Mouse (Mus musculus): ENCODE results near the gene Rsu1.

DNA sequence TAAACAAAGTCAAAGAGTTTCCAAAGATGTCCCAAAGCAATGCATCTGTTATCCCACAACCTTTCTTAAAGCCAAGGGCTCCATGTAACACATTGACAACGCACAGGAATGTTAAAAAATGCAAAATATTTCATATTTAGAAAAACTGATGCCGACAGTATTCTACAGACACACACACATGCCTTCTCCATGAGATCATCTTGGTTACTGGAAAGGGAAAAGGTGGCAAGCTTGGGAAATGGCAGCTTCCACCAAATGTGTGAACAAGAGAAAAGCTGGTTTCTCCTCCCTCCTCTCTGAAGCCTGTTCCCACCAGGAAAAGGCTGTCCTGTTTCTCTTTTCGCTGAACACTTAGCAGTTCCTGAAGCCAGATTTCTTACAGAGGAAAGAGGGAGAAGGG is 232.4 kb downstream of the Rsu1 start:
- TF ChIP-seq CTCF (IDR thresholded peaks at IDR 0.05) (no peak), POLR2A (IDR thresholded peaks at IDR 0.05; ENCODE audit: insufficient read depth, low read depth, low read length) (no peak), EP300 (IDR thresholded peaks at IDR 0.05; ENCODE audit: insufficient read depth, low read depth, low read length) (no peak)
